Mouse (Mus musculus) forebrain, embryonic 13.5 days (tissue): ENCODE data around the gene Soga1. TPM values are rescaled to one million over a fixed set of nuclear protein-coding genes. Genes with fewer than 3 reads are reported as not detected.

Experiments
- polyA plus RNA-seq: library from polyadenylated mRNA; unstranded; fragments of >200 nt; fragmentation: Nextera tagmentation; extraction: Ambion mirVana; gene quantifications from 2 replicates; pipeline ENCODE4 v1.2.1, GENCODE M21; 2015

Gene Soga1
- polyA plus RNA-seq, 1 experiment from 2014 or later, result 4.8 TPM

Other genes with a start within 250 kb of the Soga1 start
- gene Tgif2, start 239.2 kb downstream of the Soga1 start, polyA plus RNA-seq, result 63.3 and 73.3 TPM in 2 replicates
- 14.0 and 14.2 TPM in 2 replicates for gene 4930518I15Rik, start 221.3 kb downstream of the Soga1 start, polyA plus RNA-seq
- gene Rab5if, start 216.1 kb downstream of the Soga1 start, polyA plus RNA-seq, result 151 and 168 TPM in 2 replicates
- gene Sla2, start 192.1 kb downstream of the Soga1 start, polyA plus RNA-seq, result 0.14 and 0.25 TPM in 2 replicates
- 68.1 and 72.4 TPM in 2 replicates for gene Ndrg3, start 87.2 kb downstream of the Soga1 start, polyA plus RNA-seq
- 38.8 TPM in 2 replicates for gene Dsn1, start 72.1 kb downstream of the Soga1 start, polyA plus RNA-seq
- not detected in 2 replicates for gene Tldc2, start 7.8 kb upstream of the Soga1 start, polyA plus RNA-seq
- 13.9 and 16.0 TPM in 2 replicates for gene Samhd1, start 56.0 kb upstream of the Soga1 start, polyA plus RNA-seq
- 24.3 and 25.6 TPM in 2 replicates for gene Rbl1, start 125.3 kb upstream of the Soga1 start, polyA plus RNA-seq
- gene Rpn2, start 199.8 kb upstream of the Soga1 start, polyA plus RNA-seq, result 197 and 218 TPM in 2 replicates
- 0.64 and 0.72 TPM in 2 replicates for gene Mroh8, start 200.3 kb upstream of the Soga1 start, polyA plus RNA-seq